Mouse (Mus musculus): ENCODE data around the gene Camk1.

DNA sequence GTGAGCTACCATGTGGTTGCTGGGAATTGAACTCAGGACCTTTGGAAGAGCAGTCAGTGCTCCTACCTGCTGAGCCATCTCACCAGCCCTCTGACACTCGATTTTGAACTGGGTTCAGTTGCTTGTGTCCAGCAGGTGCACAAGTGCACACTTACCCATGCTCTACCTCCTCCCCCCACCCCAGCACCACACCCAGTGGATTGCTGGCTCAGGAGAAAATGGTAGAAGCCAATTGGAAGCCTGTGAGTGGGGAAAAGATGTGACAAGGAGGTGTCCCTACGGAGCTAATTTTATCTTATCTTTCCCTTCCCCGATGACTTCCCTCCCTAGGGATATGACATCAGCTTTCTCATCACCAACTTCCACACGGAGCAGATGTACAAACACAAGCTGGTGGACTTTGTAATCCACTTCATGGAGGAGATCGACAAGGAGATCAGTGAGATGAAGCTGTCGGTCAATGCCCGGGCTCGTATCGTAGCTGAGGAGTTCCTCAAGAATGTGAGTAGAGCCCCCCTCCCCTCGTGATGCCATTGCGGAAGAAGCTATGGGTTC, 41.5 kb upstream of the Camk1 start:
- TF ChIP-seq POLR2A (IDR thresholded peaks at IDR 0.05; ENCODE audit: borderline replicate concordance, low read depth, low read length) (no peak), CTCF (IDR thresholded peaks at IDR 0.05; ENCODE audit: low read depth, low read length) (no peak)

Measured in bone marrow macrophage, adult 2 months (primary cell).